Mouse (Mus musculus) embryonic fibroblast, embryonic 13.5 days (primary cell): Measurements from ENCODE around the gene Ephb4. TPM values are rescaled to one million over a fixed set of nuclear protein-coding genes. Genes with fewer than 3 reads are reported as not detected.

Experiments
- H3K27ac ChIP-seq: 2 replicates; pipeline ENCODE4 v1.5.1; 2012; ENCODE audit warnings: low read length, control low read depth, inconsistent platforms; ENCODE audit not compliant: insufficient read depth
- H3K4me1 ChIP-seq: 2 replicates; pipeline ENCODE4 v1.6.1; 2011; ENCODE audit warnings: low read length; ENCODE audit not compliant: control insufficient read depth, insufficient read depth
- H3K4me3 ChIP-seq: 2 replicates; pipeline ENCODE4 v1.5.1; 2011; ENCODE audit warnings: mild to moderate bottlenecking, control low read depth, low read length; ENCODE audit not compliant: insufficient read depth
- CTCF ChIP-seq: IDR thresholded peaks from 2 replicates; pipeline ENCODE4 v1.5.1; 2011; ENCODE audit warnings: mild to moderate bottlenecking, control low read depth, low read length, moderate library complexity, borderline replicate concordance; ENCODE audit not compliant: insufficient read depth
- POLR2A ChIP-seq: IDR thresholded peaks from 2 replicates; pipeline ENCODE4 v1.6.1; 2011; ENCODE audit warnings: low read depth, mild to moderate bottlenecking, control low read depth, low read length, moderate library complexity
- polyA plus RNA-seq: library from polyadenylated mRNA; stranded (reverse); fragments of >200 nt; gene quantifications from 2 replicates; pipeline ENCODE4 v1.2.4, GENCODE M21; 2011; ENCODE audit warnings: low read depth; ENCODE audit not compliant: missing spikeins, insufficient read length

The Ephb4 gene
- polyA plus RNA-seq: 36.2 and 43.4 TPM in 2 replicates

DNA sequence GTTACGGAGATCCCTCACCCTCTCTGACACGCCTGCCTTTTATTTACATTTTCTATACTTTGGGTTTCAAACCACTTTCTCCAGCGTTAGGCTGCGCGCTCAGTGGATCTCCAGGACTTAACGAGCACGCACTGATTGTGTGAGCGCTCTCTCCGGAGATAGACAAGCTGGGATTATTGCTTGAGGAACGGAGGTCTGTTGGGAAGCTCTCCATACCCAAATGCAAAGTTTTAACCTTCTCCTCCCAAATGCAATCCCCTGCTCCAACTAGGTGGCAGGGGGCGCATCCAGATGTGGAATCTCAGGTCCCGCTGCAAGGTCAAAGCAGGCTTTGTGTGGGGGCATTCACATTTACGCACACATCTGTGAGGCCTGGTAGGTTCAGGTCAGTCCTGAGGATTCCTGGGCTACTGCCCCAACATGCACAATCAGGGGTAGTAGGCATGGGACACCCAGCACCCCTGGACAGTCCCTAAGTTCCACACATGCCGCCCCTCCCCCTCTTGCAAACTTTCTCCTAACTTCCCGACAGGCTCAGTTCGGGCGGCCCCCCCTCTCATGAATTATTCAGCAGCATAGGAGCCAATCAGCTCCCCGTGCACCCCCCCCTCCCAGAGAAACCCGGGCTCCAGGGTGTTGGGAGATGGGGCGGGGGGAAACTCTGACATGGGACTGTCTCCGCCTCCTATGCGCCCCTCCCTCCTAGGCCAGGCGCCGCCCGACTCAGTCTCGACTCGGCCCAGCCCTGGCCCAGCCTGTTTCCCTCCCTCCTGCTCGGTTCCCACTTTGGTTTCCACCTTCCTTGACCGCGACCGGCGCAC, at the start of gene Ephb4:
TSS of gene Ephb4 (plus strand) at position 726 of the 821 bp plus-strand sequence.
- Histone ChIP-seq H3K27ac (peak within 1 kb of the TSS; percentile 54), H3K4me3 (peak within 1 kb of the TSS; percentile 91), H3K4me1 (no peaks in the 10 kb centered on the region; the same call in 1 of the 2 replicates)
- TF ChIP-seq CTCF (no peak), POLR2A (peak; percentile 94)

DNA sequence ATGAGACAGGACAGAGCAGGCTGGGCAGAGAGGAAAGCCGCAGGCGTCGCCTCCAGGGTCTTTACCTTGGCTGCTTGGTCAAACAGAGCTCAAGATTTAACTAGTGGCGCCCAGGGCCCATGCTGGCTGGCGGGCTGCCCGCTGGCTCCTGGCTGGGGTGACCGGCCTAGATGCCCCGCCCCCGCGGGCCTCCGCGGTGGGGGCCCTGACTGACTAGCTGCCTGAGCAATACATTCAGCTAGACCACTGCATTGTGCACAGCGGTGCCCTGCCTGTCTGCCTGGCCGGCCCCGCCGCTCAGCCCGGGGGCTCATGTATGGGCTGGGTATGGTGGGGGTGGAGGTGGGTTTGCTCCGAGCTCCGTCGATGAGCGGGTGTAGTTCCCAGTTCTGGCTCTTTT, 48.7 kb upstream of the Ephb4 start:
- no peak overlapping the region for H3K4me3 ChIP-seq
- TF ChIP-seq POLR2A: no peak
- no peak overlapping the region for H3K27ac ChIP-seq
- H3K4me1 ChIP-seq: peaks cover 14% of the 10 kb centered on the region

DNA sequence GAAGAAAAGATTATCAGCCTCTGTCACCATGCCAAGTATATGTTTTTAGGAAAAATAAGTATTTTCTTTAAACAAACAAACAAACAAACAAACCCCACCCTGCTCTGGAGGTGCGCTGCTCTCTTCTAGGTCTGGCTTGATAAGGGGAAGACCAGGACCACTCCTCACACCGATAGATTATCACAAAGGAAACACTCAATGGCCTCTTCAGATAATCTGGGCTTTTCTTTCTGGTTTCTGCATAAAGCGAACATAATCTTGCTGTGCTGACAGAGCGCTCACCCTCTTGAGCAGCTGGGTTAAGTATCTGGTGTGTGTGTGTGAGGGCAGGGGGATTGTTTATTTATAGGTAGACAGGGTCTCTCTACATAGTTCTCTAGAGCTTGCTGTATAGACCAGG, 46.3 kb upstream of the Ephb4 start:
- Histone ChIP-seq H3K4me3 (no peak overlapping the region), H3K27ac (no peak overlapping the region), H3K4me1 (peaks cover 14% of the 10 kb centered on the region)
- TF ChIP-seq CTCF (no peak), POLR2A (no peak)

DNA sequence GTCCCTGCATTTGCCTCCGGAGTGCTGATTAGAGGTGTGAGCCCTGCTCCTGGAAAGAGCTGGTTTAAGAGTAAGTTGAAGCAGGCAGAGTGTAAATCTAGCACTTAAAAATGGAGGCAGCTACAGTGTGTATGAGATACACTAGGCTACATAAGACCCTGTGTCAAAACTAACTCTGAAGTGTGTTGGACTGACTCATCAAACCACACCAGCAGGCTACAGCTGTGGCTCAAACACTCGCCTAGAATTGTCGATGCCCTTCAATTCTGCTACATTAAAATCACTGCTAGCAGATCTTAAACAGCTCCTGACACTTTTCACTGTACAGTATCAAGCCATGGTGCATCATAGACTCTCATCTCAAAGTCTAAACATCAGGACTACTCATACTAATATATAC, 45.7 kb upstream of the Ephb4 start:
- no peak overlapping the region for H3K27ac ChIP-seq
- TF ChIP-seq CTCF (no peak), POLR2A (no peak)
- H3K4me3 ChIP-seq: no peak overlapping the region
- H3K4me1 ChIP-seq: peaks cover 14% of the 10 kb centered on the region

DNA sequence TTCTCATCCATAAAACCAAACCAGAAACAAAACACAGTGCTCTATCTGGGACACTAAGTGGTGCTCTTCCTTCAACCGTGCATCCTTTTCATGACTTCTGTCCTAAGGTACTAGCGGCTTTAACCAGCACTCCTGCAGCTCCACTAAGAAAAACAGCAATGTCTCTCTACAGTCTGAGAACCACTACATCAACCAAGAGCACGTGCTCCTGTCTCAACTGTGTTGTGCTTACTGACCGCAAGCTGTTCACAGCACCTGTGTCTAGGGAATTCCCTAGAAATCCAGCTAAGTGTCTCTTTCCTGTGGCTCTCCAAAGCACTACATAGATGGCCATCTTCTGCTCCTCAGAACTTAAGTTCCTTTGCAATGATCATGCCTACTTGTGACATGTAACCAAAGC, 45.1 kb upstream of the Ephb4 start:
- H3K27ac ChIP-seq: no peak overlapping the region
- H3K4me3 ChIP-seq: peak overlapping the region; percentile 81
- no peak for TF ChIP-seq POLR2A
- no peak for TF ChIP-seq CTCF
- peaks cover 14% of the 10 kb centered on the region for H3K4me1 ChIP-seq

DNA sequence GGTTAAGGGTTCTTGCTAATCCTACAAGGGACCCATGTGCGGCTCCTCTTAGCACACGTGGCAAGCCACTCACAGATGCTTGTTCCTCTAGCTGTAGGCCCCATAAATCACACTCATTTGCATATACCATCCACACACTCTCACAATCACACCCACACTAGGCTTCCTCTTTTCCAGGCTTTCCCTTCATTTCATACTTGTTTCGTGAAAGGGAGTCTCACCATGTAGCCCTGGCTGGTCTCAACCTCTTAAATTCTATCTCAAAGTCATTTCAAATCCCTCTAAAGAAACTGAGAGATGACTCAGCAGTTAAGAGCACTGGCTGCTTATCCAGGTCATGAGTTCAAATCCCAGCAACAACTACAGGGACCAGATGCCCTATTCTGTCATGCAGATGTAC, 44.1 kb upstream of the Ephb4 start:
- peaks cover 14% of the 10 kb centered on the region for H3K4me1 ChIP-seq
- no peak for TF ChIP-seq CTCF
- no peak for TF ChIP-seq POLR2A
- no peak overlapping the region for H3K27ac ChIP-seq
- peak overlapping the region; percentile 81 for H3K4me3 ChIP-seq

DNA sequence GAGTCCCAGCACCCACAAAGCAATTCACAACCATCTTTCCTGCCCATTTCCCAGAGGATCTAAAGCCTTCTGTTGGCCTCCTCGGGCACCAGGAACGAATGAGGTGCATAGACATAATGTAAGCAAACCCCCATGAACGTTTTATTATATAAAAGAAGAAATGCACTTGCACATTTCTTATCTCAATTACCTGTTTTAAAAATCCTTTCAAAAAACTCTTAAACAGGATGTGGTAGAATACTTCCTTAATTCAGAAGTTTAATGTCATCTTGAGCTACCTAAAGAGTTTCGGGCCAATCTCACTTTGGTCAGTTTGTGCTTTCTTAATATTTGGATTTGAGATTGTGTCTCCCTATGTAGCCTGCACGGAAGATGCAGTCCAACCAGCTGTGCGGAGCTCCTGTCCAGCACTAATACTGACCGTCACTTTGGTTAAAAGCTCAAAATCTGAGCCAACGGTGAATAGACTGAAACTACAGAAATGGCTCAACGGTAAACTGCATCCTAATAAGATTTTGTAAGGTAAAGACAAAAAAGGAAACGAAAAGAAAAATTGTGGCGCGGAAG, 43.4 kb upstream of the Ephb4 start:
- Histone ChIP-seq H3K4me3 (peak overlapping the region; percentile 81), H3K27ac (peak overlapping the region; percentile 79; the same call in 1 of the 2 replicates), H3K4me1 (peaks cover 14% of the 10 kb centered on the region)
- no peak for TF ChIP-seq POLR2A
- no peak for TF ChIP-seq CTCF

DNA sequence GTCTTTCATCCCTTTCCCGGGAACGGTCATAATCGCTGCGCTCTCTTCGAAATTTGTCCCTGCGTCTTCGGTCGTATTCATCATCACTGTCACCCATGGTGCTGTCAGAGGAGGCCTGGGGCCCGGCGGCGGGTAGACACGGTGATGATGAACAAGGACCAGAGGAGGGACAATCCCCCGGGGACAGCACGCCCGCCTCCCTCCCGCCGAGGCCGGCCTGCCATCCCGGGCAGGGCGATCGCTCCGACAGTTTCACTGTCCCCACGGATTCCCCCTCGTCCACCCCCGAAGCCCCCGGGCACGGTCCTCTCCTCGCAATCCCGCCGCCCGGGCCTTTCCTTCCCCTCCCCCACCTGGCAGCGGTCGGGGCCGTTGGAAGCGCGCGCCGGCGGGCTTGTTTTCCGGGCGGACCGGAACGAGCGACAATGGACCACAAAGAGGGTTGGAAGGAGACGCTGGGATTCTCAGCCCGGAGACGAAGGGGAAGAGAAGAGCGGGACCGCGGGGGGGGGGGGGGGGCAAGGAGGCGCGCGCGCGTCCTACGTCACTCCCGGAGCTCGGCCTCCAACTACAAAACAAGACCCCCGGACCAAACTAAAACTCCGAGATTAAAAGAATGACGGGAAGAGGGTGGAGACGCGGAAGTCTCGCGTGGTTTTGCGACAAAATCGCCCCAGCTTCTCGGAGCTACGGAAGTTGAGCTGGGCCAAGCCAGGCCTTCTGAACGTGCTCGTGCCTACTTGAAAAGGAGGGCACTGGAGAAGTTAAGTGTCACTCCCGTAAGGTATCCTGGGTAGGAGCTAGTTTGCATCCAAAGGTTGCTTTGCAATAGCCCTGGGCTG, 42.6 kb upstream of the Ephb4 start, which contains the start of gene Srrt:
TSS of gene Srrt (minus strand) at position 604 of the 842 bp plus-strand sequence.
- peaks cover 14% of the 10 kb centered on the region for H3K4me1 ChIP-seq
- TF ChIP-seq CTCF (no peak), POLR2A (peak; percentile 87)
- H3K4me3 ChIP-seq: peak within 1 kb of the TSS; percentile 81
- peak within 1 kb of the TSS; percentile 79 for H3K27ac ChIP-seq

DNA sequence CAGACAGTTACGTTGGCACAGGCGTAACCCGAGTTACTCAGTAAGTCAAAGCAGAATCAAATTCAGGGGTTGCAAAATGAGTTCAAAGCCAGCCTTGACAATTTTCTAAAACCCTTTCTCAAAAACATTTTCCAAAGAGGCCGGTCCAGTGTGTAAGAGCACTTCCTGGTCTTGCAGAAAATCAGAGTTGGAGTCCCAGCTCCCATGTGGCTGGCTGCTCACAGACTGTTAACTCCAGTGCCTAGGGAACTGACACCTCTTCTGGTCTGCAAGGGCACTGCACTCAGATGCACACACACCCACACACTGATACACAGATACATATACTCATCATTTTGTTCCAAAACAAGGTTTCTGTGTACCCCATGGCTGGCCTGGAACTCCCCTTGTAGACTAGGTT, 41.6 kb upstream of the Ephb4 start:
- Histone ChIP-seq H3K4me1 (peaks cover 14% of the 10 kb centered on the region), H3K4me3 (peak overlapping the region; percentile 81; the same call in 1 of the 2 replicates), H3K27ac (peak overlapping the region; percentile 79; the same call in 1 of the 2 replicates)
- no peak for TF ChIP-seq CTCF
- no peak for TF ChIP-seq POLR2A
